Mouse (Mus musculus) right cerebral cortex, adult 2 months (tissue): ENCODE data around the gene Kcnk7.

Experiments
- DNase-seq, 2 experiments: peaks; one replicate each; pipeline ENCODE4 v3.0.0; 2021 to 2022; ENCODE audit warnings: low spot score in 2 of 2

Gene Kcnk7

DNA sequence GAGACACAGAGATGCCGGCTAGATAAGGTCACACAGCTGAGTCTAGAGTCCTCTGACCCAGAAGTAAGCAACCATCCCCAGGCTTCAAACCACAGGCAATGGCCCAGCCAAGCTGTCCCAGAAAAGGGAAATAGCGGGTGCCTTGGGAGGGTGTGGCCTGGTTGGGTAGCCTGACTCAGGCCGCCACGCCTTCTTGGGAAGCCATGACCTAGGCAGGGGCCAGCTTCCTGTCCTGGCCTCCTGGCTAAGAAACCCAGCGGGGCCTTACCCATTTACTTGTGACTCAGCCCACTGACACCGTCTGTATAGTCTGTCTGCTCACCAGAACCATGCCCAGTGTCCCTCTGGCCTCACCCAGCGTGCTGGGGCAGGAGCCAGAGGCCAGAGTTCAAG lies 20.4 kb downstream of the Kcnk7 start:
- no peak for DNase-seq

GRCm38 (mm10) chr19:5725029-5725707 lies 21.0 kb downstream of the Kcnk7 start:
- no peak for DNase-seq

GRCm38 (mm10) chr19:5725767-5726515 lies 21.8 kb downstream of the Kcnk7 start, which contains the start of gene Ehbp1l1:
TSS of gene Ehbp1l1 (minus strand) at chr19:5726317.
- DNase-seq, result no peak

GRCm38 (mm10) chr19:5726961-5727578 lies 22.9 kb downstream of the Kcnk7 start:
- no peak for DNase-seq

DNA sequence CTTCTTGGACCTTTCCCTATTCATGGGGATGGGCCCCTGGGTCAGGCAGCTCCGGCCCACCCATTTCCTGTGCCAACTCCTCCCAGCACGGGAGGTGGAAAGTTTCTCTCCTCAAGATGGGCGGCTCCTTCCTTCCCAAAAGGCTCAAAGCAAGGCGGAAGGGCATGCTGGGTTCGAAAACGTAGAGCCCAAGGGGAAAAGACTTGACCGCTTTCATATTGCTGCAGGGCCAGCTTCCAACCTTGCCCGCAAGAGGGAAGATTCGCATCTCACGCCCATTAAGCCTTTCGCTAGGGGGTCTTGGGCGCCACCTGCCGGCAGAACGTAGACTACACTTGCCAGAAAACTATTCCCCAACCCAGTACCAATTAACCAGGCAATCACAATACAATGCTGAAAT lies 23.5 kb downstream of the Kcnk7 start:
- DNase-seq, result peak; percentile 90 to 93

DNA sequence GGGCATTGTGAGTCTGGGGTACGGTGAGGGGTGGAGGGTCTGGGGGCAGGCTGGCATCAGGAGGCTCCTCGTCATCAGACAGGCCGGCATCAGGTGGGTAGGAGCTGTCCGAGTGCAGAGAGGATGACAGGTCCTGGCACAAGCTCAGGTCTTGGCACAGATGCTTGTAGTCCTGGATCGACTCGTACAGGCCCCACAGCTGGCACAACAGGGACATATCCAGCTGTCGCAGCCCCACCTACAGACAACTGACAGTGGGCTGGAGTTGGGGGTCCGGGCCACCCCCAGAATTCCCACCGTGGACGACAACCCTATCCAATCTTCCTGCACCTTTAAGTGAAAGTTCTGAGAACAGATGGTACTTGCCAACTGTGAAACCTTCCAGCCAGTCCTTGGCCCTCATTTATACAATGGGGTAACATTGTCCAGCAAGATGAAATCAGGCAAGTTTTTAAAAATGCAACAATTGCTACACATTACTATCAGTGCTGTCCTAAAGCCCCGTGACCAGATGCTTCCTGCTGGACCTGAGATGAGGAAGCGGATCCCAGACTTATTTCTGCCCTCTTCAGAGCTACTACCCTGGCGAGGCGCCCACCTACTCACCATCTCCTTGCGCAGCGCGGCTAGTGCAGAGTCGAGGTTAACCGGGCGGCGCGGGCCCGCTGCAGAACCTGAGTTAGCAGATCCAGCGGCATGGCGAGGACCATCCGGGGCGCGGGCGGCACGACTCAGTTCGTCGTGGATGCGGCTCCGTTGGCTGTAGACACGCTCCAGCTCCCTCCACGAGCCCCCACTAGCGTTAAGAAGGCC lies 24.7 kb downstream of the Kcnk7 start:
- peak; percentile 54 to 73 for DNase-seq

DNA sequence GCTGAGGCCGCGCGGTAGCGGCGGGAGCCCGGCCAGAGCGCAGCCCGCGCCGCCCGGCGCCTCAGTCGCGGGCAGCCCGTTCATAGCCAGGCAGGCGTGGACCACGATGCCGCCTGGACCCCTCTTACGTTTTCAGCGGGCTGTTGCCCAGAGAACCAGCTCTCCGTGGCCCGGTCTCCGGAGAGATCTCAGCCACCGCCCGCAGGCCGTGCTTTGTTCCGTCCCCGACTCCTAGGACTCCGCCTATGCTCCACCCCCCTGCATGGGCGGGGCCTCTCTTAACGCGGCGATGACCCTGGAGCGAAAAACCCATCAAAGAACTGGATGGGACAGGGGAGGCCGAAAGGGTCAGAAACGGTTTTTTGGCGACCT lies 25.3 kb downstream of the Kcnk7 start, which contains the start of gene Fam89b:
TSS of gene Fam89b (minus strand) at position 210 of the 372 bp plus-strand sequence.
- peak; percentile 79 to 85 for DNase-seq

- DNase-seq, result no peak
Measured at GRCm38 (mm10) chr19:5730314-5731186, 26.4 kb downstream of the Kcnk7 start.

- DNase-seq, result peak; percentile 95
Measured at GRCm38 (mm10) chr19:5731264-5731978, 27.3 kb downstream of the Kcnk7 start.

DNA sequence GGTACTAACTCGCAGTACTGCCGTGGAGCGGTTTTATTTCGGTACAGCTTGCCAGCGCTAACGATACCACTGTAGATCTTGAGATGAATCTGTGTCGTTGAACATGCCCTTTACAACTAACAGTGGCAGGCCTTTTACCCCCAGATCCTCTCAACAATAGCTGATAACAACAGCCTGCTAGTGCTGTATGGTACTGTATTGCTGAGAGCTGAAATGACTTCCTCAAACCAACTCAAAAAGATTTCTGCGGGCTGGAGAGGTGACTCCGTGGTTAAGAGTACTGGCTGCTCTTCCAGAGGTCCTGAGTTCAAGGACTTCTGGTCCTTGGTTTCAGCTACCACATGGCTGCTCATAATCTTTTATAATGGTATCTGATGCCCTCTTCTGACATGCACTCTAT lies 30.2 kb downstream of the Kcnk7 start:
- DNase-seq, result no peak

- DNase-seq, result no peak
Measured at GRCm38 (mm10) chr19:5739446-5739845, 35.3 kb downstream of the Kcnk7 start.

DNA sequence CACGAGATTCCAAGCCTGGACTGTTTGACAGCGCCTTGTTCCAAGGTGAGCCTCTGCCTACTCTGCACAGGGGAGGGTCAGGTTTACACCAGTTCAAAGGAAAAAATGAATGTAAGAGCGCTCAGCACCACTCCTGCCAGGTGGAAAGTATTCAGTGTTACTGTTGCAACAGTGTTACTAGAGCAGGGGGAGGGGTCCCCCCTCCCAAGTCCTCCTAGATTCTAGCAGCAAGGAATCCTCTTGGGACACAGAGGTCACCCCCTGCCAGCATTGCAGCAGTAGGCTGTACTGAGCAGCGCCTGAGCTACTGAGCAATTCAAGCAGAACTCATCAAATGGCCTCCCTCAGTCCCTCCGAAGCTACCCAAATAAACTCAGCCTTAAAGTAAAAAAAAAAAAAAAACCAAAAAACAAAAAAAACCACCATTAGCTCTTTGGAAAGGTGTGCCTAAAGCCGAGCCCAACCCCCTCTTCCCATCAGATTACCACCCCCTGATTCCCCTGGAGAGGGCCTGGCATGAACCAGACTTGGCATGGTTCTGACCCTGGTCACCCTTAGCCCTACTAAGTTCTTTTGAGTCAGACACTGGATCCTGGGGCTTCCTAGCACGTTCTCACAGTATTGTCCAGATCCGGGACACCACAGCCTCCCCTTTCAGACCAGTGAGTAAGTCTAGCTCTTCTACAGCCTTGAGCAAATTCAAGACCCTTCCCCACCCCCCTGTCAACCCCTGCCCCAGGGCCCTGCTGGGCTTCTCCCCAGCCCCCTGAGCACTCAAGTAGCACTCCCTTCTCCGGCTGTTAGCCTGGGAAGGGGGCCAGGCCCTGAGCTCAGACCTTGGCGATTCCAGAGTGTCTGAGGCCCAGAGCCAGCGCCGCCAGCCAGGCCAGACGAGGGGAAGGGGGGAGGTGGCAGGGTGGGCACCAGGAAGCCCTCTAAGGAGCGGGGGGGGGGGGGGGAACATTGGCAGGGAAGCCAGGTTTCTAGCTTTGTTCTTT lies 36.5 kb downstream of the Kcnk7 start, which contains the start of gene Ltbp3:
TSS of gene Ltbp3 (plus strand) at position 585 of the 998 bp plus-strand sequence.
- no peak for DNase-seq

DNA sequence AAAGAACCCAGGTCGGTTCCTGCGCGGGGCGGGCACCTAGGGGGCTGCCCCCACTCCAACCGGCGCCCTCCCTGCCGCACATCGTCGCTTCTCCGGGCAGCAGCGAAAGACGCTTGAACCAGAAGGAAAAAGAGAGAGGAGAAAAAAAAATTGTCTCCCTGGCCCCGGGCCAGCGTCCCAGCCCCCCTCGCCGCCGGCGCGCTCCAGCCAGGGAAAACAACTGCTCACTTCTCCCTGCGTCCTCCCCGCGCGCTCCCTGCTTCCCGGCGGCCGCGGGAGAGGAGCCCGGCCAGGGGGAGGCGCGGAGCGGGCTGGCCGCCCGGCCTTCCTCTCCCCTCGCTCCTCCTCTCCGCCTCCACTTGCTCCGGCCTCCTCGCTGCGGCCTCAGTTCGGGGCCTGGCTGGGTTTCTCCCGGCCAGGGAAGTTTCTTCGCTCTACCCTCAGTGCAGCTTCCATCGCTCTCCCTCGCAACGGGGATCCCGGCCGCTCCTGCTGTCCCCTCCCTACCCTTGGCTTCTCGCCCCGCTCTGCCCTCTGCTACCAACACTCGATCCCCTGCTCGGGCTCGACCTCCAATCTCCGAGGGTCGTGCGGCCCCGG lies 37.6 kb downstream of the Kcnk7 start:
- peak; percentile 68 to 69 for DNase-seq

DNA sequence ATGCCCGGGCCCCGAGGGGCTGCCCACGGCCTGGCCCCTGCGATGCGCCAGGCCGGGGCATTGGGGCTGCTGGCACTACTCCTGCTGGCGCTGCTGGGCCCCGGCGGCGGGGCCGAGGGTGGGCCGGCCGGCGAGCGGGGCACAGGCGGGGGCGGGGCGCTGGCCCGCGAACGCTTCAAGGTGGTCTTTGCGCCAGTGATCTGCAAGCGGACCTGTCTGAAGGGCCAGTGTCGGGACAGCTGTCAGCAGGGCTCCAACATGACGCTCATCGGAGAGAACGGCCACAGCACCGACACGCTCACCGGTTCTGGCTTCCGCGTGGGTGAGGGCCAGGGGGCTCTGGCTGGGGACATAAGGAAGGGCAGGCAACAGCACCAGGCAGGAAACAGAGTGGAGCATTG lies 38.1 kb downstream of the Kcnk7 start:
- DNase-seq, result no peak

GRCm38 (mm10) chr19:5743576-5743975 lies 39.4 kb downstream of the Kcnk7 start:
- no peak for DNase-seq

DNA sequence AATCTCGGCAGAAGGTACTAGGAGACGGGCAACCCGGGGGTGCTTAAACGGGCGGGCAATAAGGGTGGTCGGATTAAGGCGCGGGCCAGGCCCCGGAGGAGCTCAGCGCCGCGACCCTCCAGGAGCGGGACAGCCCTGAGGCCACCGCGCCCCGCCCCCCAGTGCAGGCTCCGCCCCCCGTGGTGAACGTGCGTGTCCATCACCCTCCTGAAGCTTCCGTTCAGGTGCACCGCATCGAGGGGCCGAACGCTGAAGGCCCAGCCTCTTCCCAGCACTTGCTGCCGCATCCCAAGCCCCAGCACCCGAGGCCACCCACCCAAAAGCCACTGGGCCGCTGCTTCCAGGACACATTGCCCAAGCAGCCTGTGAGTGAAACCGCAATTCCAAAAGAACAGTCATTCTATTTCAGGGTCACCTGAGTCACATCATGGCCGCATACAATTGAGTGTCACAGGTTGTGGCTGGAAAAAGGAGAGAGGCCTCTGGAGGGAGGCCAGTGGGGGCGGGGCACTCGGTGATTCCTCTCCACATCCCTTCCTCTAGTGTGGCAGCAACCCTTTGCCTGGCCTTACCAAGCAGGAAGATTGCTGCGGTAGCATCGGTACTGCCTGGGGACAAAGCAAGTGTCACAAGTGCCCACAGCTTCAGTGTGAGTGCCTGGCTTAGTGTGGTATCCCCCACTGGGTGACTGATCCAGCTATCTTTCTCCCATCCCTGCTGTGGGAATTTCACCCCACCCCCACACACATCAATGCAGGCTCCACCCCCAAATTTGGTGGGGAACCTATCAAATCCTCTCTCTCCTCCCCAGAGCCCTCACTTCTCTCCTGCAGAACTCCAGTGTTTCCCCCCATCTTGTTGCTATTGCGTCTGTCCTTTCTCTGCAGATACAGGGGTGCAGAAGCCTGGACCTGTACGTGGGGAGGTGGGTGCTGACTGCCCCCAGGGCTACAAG lies 41.9 kb downstream of the Kcnk7 start:
- DNase-seq, result no peak

GRCm38 (mm10) chr19:5746907-5747363 lies 42.8 kb downstream of the Kcnk7 start:
- DNase-seq, result no peak
